Mouse (Mus musculus) forebrain, embryonic 16.5 days (tissue): Measurements from ENCODE around the gene Rnf222. TPM values are rescaled to one million over a fixed set of nuclear protein-coding genes. Genes with fewer than 3 reads are reported as not detected.

Experiments used
- ATAC-seq: fragments of 200-750 bp; cut with Nextera tagmentation; 2 replicates; pipeline ENCODE4 v1.8.0; 2017; ENCODE audit warnings: mild to moderate bottlenecking, moderate library complexity
- H3K27ac ChIP-seq: fragments of 300-500 bp; sonication (generic); 2 replicates; pipeline ENCODE4 v1.5.1; 2014; ENCODE audit warnings: low read length, control low read depth
- H3K27me3 ChIP-seq: fragments of 300-500 bp; sonication (generic); replicated peaks from 2 replicates; pipeline ENCODE4 v1.6.1; 2014; ENCODE audit warnings: low read length; ENCODE audit not compliant: control insufficient read depth, insufficient read depth
- H3K36me3 ChIP-seq: fragments of 300-500 bp; sonication (generic); 2 replicates; pipeline ENCODE4 v1.6.1; 2014; ENCODE audit not compliant: control insufficient read depth, insufficient read depth
- H3K4me1 ChIP-seq: fragments of 300-500 bp; sonication (generic); replicated peaks from 2 replicates; pipeline ENCODE4 v1.6.1; 2014; ENCODE audit warnings: low read length; ENCODE audit not compliant: control insufficient read depth, insufficient read depth
- H3K4me2 ChIP-seq: fragments of 300-500 bp; sonication (generic); 2 replicates; pipeline ENCODE4 v1.6.1; 2014; ENCODE audit warnings: mild to moderate bottlenecking, low read length, control low read depth
- H3K4me3 ChIP-seq: fragments of 300-500 bp; sonication (generic); replicated peaks from 2 replicates; pipeline ENCODE4 v1.5.1; 2014; ENCODE audit warnings: mild to moderate bottlenecking, low read length, control low read depth
- H3K9ac ChIP-seq: fragments of 300-500 bp; sonication (generic); replicated peaks from 2 replicates; pipeline ENCODE4 v1.6.1; 2014; ENCODE audit warnings: low read depth, low read length, control low read depth
- H3K9me3 ChIP-seq: fragments of 300-500 bp; sonication (generic); 2 replicates; pipeline ENCODE4 v1.6.1; 2016; ENCODE audit warnings: low read length; ENCODE audit not compliant: control insufficient read depth
- WGBS: fragments of 180-500 bp; shearing (Covaris S2); extraction: QIAGEN DNeasy Blood & Tissue Kit; methylation state at CpG from one replicate; pipeline ENCODE4 v1.1.7; 2014; 5-methylcytosine and 5-hydroxymethylcytosine counted together
- polyA plus RNA-seq: library from polyadenylated mRNA; unstranded; fragments of >200 nt; fragmentation: Nextera tagmentation; extraction: Ambion mirVana; gene quantifications from 2 replicates; pipeline ENCODE4 v1.2.1, GENCODE M21; 2015

The Rnf222 gene
- polyA plus RNA-seq, 1 experiment from 2014 or later, result not detected

DNA sequence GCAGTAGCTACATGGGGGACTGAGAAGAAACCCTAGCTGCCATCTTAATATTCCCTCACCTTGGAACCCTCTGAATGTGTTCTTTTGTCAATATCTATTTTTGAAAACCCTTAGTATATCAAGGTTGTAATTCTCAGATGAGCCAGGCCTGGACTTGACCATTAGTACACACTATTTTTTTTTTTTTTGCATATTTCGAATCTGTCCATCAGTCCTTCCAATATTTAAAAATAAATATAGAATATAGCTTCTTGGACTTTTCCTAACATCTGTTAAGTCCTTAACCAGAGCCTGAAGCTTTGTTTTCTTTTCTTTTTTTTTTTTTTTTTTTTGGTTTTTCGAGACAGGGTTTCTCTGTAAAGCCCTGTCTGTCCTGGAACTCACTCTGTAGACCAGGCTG is 4.5 kb upstream of the Rnf222 start:
- no peaks in the 10 kb centered on the region for H3K27me3 ChIP-seq
- H3K4me1 ChIP-seq, result no peaks in the 10 kb centered on the region
- H3K9ac ChIP-seq, result no peak overlapping the region
- H3K27ac ChIP-seq, result no peak overlapping the region
- no peak for ATAC-seq
- no peak overlapping the region for H3K4me2 ChIP-seq
- WGBS, result 92% methylated on average over 2 of the region's 2 CpGs
- H3K9me3 ChIP-seq, result no peaks in the 10 kb centered on the region
- no peak overlapping the region for H3K4me3 ChIP-seq
- H3K36me3 ChIP-seq, result no peaks in the 10 kb centered on the region

DNA sequence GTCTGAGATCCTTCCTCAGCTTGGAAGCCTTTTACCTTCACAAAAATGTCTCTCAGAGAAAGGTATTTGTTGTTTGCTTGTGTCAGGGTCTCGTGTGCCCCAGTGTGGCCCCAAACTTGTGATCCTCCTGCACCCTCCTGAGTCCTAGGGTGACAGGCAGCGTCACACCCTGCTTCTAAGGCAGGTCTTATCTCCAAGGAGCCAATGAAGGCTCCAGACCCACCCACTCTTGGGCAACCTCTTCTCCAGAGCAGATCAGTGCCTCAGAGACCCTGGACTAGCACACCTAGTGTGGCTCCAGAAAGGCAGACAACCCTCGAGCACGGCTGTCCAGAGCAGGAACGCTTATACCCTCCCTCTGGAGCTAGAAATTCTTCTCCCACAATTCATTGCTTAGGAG is 4.0 kb upstream of the Rnf222 start:
- Histone ChIP-seq H3K9me3 (no peaks in the 10 kb centered on the region), H3K4me1 (no peaks in the 10 kb centered on the region), H3K27me3 (no peaks in the 10 kb centered on the region), H3K4me3 (no peak overlapping the region), H3K27ac (no peak overlapping the region), H3K4me2 (no peak overlapping the region), H3K9ac (no peak overlapping the region), H3K36me3 (no peaks in the 10 kb centered on the region)
- no peak for ATAC-seq
- WGBS, result 78% methylated on average over 5 of the region's 5 CpGs

DNA sequence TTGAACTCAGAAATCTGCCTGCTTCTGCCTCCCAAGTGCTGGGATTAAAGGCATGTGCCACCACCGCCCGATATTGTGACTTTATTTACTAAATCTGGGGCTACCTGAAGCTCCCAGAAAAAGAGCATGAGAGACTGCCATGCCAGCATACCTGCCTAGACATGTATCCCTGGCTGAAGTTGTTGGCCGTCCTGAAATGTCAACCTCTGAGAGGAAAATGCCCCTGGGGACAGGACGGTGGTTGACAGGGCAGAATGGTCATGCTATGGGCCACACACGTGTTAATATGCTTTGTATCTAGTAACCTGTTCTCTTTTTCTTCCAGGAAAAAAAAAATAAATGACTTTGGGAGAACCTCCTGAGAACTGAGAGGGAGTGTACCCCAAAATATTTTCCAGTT is 2.3 kb upstream of the Rnf222 start:
- H3K27me3 ChIP-seq, result no peaks in the 10 kb centered on the region
- no peaks in the 10 kb centered on the region for H3K36me3 ChIP-seq
- H3K4me2 ChIP-seq, result no peak overlapping the region
- H3K9ac ChIP-seq, result no peak overlapping the region
- H3K4me3 ChIP-seq, result no peak overlapping the region
- H3K4me1 ChIP-seq, result no peaks in the 10 kb centered on the region
- WGBS, result 81% methylated on average over 5 of the region's 5 CpGs
- no peak overlapping the region for H3K27ac ChIP-seq
- H3K9me3 ChIP-seq, result no peaks in the 10 kb centered on the region
- no peak for ATAC-seq

DNA sequence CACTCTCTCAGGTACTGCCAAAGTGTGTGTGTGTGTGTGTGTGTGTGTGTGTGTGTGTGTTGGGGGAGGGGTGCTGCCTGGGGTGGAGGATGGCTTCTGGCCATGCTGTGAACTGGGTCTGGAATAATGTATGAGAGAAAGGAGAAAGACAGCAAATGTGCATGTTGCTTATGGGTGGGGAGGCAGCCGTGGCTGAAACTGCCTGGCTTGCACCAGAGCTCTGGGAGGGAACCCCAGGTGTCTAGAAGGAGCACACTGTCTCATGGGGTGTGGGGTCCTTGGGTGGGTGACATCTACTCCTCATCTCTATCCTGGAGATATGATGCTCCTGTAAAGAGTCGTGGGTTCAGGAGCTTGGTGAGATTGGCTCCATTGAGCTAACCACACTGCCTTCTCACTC is 300 bp downstream of the Rnf222 start:
- Histone ChIP-seq H3K4me2 (no peak overlapping the region), H3K27me3 (no peaks in the 10 kb centered on the region), H3K36me3 (no peaks in the 10 kb centered on the region), H3K4me1 (no peaks in the 10 kb centered on the region), H3K27ac (no peak overlapping the region), H3K9ac (no peak overlapping the region), H3K4me3 (no peak overlapping the region), H3K9me3 (no peaks in the 10 kb centered on the region)
- WGBS, result 53% methylated on average over 2 of the region's 2 CpGs
- ATAC-seq, result no peak

DNA sequence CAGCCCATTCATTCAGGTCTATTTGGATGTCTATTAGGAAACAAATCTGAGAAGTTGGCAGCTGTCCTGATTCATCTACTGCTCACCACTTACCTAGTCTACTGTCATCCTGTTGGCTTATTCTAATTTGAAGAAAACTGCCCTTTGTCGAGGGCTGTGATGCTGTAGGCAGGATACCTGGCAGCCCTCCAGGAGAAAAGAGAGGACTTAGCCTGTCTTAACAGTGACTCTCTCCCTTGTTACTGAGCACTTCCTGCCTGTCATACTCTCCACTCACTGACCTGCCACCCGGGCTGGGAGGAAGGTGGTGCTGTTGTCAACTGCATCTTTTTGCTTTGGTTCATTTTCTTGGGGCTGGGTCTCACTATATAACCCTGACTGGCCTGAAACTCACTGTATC is 2.3 kb downstream of the Rnf222 start:
- H3K36me3 ChIP-seq, result no peaks in the 10 kb centered on the region
- ATAC-seq, result no peak
- no peaks in the 10 kb centered on the region for H3K4me1 ChIP-seq

DNA sequence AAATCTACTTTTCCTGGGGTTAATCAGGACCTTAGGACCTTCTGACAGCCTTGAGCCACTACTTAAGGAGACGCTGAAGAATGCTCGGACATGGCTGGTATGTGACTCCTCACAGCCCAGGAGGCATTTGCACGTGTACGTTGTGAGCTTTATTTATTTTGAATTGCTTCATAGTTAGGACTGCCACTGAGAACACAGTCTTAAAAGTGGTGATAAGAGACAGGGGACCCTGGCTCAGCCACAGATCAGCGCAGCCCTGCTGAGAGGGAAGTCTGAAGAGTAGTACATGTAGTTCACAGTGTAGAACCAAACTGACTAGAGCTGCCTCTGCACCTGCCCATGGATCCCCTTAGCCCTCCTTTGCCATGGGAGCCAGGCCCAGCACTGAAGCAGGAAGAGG is 3.5 kb downstream of the Rnf222 start:
- no peaks in the 10 kb centered on the region for H3K9me3 ChIP-seq
- H3K4me3 ChIP-seq, result no peak overlapping the region
- no peaks in the 10 kb centered on the region for H3K36me3 ChIP-seq
- H3K27me3 ChIP-seq, result no peaks in the 10 kb centered on the region
- H3K4me2 ChIP-seq, result no peak overlapping the region
- 87% methylated on average over 5 of the region's 5 CpGs for WGBS
- H3K27ac ChIP-seq, result no peak overlapping the region
- no peak for ATAC-seq
- H3K9ac ChIP-seq, result no peak overlapping the region
- no peaks in the 10 kb centered on the region for H3K4me1 ChIP-seq

More for the DNA sequence above, 2.3 kb downstream of the Rnf222 start:
- no peak overlapping the region for H3K4me2 ChIP-seq
- H3K27me3 ChIP-seq, result no peaks in the 10 kb centered on the region
- WGBS, result 34% methylated on average over 2 of the region's 2 CpGs
- H3K9me3 ChIP-seq, result no peaks in the 10 kb centered on the region
- no peak overlapping the region for H3K4me3 ChIP-seq
- no peak overlapping the region for H3K27ac ChIP-seq
- H3K9ac ChIP-seq, result no peak overlapping the region

DNA sequence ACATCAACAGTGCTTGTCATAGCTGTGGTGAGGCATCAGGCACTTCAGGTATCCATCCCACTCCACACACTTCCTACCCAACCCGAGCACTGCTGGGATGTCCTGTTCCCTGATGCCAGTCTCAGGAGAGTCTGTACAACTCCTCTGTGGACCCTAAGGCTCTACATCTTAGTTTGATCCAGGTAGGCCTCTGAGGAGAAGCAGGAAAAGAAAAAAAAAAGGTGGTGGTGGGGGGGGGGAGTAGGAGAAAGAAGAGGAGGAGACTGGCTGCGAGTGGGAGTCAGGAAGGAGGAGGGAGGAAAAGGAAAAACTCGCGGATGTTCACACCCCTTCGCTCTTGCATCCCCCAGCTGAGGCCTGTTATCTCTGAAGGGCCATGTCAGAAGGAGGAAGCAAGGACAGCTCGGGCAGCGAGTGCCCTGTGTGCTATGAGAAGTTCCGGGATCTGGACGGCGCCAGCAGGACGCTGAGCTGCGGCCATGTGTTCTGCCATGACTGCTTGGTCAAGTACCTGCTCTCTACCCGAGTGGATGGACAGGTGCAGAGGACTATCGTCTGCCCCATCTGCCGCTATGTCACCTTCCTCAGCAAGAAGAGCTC is 4.0 kb downstream of the Rnf222 start:
- ATAC-seq, result no peak
- 85% methylated on average over 14 of the region's 15 CpGs for WGBS
- Histone ChIP-seq H3K4me2 (no peak overlapping the region), H3K9me3 (no peaks in the 10 kb centered on the region), H3K27me3 (no peaks in the 10 kb centered on the region), H3K9ac (no peak overlapping the region), H3K4me1 (no peaks in the 10 kb centered on the region), H3K36me3 (no peaks in the 10 kb centered on the region), H3K27ac (no peak overlapping the region), H3K4me3 (no peak overlapping the region)

DNA sequence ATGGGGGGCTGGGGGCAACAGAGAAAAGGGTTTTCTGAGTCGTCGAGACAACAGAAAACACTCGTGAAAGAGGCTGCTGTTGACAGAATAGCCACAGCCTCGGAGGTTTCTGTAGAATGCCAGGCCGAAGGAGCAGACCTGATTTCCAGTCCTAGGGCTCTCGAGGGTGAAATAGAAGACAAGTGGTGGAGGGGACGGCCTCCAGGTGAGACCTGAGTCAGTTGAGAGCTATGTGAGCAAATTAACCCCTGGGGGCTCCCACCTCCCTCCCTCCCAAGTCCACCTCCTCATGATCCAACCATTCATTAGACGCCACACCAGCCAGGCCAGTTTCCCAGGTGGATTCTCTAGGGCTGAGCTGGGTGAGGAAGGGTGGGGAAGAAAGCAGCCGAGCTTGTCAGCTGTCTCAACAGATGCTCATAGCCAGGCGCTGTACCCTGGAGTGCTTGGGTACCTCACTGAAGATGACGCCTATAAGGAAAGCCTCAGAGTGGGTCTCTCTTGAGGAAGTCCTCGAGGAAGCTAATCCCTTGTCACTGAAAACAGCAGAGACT is 5.6 kb downstream of the Rnf222 start:
- no peak overlapping the region for H3K27ac ChIP-seq
- no peak overlapping the region for H3K4me2 ChIP-seq
- no peak for ATAC-seq
- 75% methylated on average over 12 of the region's 12 CpGs for WGBS
- H3K4me1 ChIP-seq, result no peaks in the 10 kb centered on the region
- no peaks in the 10 kb centered on the region for H3K36me3 ChIP-seq
- no peaks in the 10 kb centered on the region for H3K27me3 ChIP-seq
- H3K9me3 ChIP-seq, result no peaks in the 10 kb centered on the region
- no peak overlapping the region for H3K9ac ChIP-seq
- no peak overlapping the region for H3K4me3 ChIP-seq

DNA sequence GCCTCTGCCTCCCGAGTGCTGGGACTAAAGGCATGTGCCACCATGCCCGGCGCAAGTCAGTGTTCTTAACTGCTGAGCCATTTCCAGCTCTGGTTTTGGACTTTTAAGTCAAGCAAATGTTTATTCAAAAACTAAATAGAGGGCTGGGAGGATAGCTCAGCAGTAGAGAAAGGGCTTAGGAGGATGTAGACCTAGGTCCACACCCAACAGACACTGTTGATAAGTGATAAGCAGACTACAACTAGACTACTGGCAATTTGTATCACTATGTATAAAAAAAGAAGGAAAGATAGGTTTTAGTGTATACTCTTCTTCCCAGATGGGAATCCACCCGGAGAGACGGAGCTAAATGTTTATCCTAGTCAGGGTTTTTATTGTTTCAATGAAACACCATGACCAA is 7.9 kb downstream of the Rnf222 start:
- H3K27ac ChIP-seq, result no peak overlapping the region
- H3K9ac ChIP-seq, result no peak overlapping the region
- no peaks in the 10 kb centered on the region for H3K9me3 ChIP-seq
- WGBS, result 96% methylated on average over 5 of the region's 5 CpGs
- ATAC-seq, result no peak
- H3K4me1 ChIP-seq, result peaks cover 4% of the 10 kb centered on the region; the same call in 1 of the 2 replicates
- H3K36me3 ChIP-seq, result no peaks in the 10 kb centered on the region
- no peak overlapping the region for H3K4me3 ChIP-seq
- H3K4me2 ChIP-seq, result no peak overlapping the region
- no peaks in the 10 kb centered on the region for H3K27me3 ChIP-seq

DNA sequence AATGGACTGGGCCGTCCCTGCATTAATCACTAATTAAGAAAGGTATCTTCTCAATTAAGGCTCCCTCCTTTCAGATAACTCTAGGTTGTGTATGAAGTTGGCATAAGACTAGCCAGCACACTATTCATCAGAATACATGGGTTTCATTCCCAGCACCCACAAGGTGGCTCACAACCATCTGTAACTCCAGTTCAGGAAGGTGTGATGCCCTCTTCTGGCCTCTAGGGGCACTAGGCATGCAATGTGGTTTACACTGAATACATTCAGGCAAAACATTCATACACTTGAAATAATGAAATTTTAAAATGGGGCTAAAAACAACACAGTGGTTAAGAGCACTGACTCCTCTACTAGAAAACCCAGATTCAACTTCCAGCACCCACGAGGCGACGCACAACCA is 8.8 kb downstream of the Rnf222 start:
- Histone ChIP-seq H3K4me1 (peaks cover 4% of the 10 kb centered on the region; the same call in 1 of the 2 replicates), H3K27ac (no peak overlapping the region), H3K27me3 (no peaks in the 10 kb centered on the region), H3K36me3 (no peaks in the 10 kb centered on the region), H3K4me3 (no peak overlapping the region), H3K9me3 (no peaks in the 10 kb centered on the region), H3K4me2 (no peak overlapping the region), H3K9ac (no peak overlapping the region)
- no peak for ATAC-seq
- WGBS, result 49% methylated on average over 4 of the region's 4 CpGs
